Mouse (Mus musculus): ENCODE results near the gene Kcnh4. TPM values are rescaled to one million over a fixed set of nuclear protein-coding genes. Genes with fewer than 3 reads are reported as not detected.

The Kcnh4 gene
- total and polyA plus RNA-seq, 3 experiments: not detected

- Histone ChIP-seq H3K27me3 (ENCODE audit: insufficient read depth, low read length) (no peaks in the 10 kb centered on the region), H3K36me3 (replicated peaks) (peaks cover 81% of the 10 kb centered on the region), H3K9me3 (replicated peaks) (no peaks in the 10 kb centered on the region), H3K4me1 (ENCODE audit: insufficient read depth, low read depth, low read length) (peaks cover 67% of the 10 kb centered on the region), H3K4me3 (ENCODE audit: low read depth, low read length) (peak within 1 kb of the TSS; percentile 92)
- ATAC-seq (ENCODE audit: extremely low read depth, insufficient number of reproducible peaks, low FRiP score, poor library complexity, severe bottlenecking) (no peak), DNase-seq (ENCODE audit: low spot score) (peak; percentile 91)
- TF ChIP-seq TAL1 (conservative IDR thresholded peaks at IDR 0.05; ENCODE audit: low read depth, low read length) (no peak), CTCF (IDR thresholded peaks at IDR 0.05; ENCODE audit: low read depth, low read length) (no peak), GATA2 (IDR thresholded peaks at IDR 0.05; ENCODE audit: borderline replicate concordance, low read depth, low read length) (no peak), GATA1 (IDR thresholded peaks at IDR 0.05; ENCODE audit: borderline replicate concordance, low read length) (no peak), POLR2AphosphoS5 (IDR thresholded peaks at IDR 0.05; ENCODE audit: insufficient replicate concordance, low read depth, low read length) (no peak)
Measured at GRCm38 (mm10) chr11:100711783-100712615, 47.7 kb downstream of the Kcnh4 start, which contains the start of gene Kat2a. Gene Kat2a (minus strand): TSS chr11:100712465.

GRCm38 (mm10) chr11:100710977-100711376 is 48.8 kb downstream of the Kcnh4 start:
- Histone ChIP-seq H3K9me3 (replicated peaks) (no peaks in the 10 kb centered on the region), H3K27me3 (ENCODE audit: insufficient read depth, low read length) (no peaks in the 10 kb centered on the region), H3K36me3 (replicated peaks) (peaks cover 81% of the 10 kb centered on the region), H3K4me3 (ENCODE audit: low read depth, low read length) (peak overlapping the region; percentile 92; the same call in 1 of the 2 replicates), H3K4me1 (ENCODE audit: insufficient read depth, low read depth, low read length) (peaks cover 58% of the 10 kb centered on the region)
- TF ChIP-seq GATA1 (IDR thresholded peaks at IDR 0.05; ENCODE audit: borderline replicate concordance, low read length): no peak
- no peak for TF ChIP-seq TAL1 (conservative IDR thresholded peaks at IDR 0.05; ENCODE audit: low read depth, low read length)
- ATAC-seq (ENCODE audit: extremely low read depth, insufficient number of reproducible peaks, low FRiP score, poor library complexity, severe bottlenecking) (no peak), DNase-seq (ENCODE audit: low spot score) (no peak)

DNA sequence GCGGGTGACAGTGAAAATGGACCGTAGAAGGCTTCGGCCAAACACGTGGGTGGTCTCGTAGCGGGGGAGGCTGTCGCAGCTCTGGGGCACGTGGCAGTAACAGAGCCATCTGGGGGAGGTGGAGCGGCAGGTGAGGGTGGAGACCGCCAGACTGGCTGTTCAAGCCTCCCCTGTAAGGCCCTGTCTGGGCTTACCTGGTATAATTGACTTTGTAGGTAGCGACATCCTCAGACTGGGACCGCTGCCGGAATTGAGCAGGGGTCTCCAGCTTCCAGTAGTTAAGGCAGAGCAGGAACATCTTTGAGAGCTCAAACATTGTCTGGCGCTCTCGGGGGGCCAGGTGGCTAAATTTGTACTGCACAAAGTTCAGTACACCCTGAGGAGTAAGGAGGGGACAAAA is 49.2 kb downstream of the Kcnh4 start:
- DNase-seq (ENCODE audit: low spot score) (no peak), ATAC-seq (ENCODE audit: extremely low read depth, insufficient number of reproducible peaks, low FRiP score, poor library complexity, severe bottlenecking) (no peak)
- Histone ChIP-seq H3K4me1 (ENCODE audit: insufficient read depth, low read depth, low read length) (peaks cover 56% of the 10 kb centered on the region), H3K4me3 (ENCODE audit: low read depth, low read length) (no peak overlapping the region), H3K27me3 (ENCODE audit: insufficient read depth, low read length) (no peaks in the 10 kb centered on the region), H3K9me3 (replicated peaks) (no peaks in the 10 kb centered on the region), H3K36me3 (replicated peaks) (peaks cover 81% of the 10 kb centered on the region)
- TF ChIP-seq TAL1 (conservative IDR thresholded peaks at IDR 0.05; ENCODE audit: low read depth, low read length) (no peak), GATA1 (IDR thresholded peaks at IDR 0.05; ENCODE audit: borderline replicate concordance, low read length) (no peak), POLR2AphosphoS5 (IDR thresholded peaks at IDR 0.05; ENCODE audit: insufficient replicate concordance, low read depth, low read length) (no peak), GATA2 (IDR thresholded peaks at IDR 0.05; ENCODE audit: borderline replicate concordance, low read depth, low read length) (no peak), CTCF (IDR thresholded peaks at IDR 0.05; ENCODE audit: low read depth, low read length) (no peak)

DNA sequence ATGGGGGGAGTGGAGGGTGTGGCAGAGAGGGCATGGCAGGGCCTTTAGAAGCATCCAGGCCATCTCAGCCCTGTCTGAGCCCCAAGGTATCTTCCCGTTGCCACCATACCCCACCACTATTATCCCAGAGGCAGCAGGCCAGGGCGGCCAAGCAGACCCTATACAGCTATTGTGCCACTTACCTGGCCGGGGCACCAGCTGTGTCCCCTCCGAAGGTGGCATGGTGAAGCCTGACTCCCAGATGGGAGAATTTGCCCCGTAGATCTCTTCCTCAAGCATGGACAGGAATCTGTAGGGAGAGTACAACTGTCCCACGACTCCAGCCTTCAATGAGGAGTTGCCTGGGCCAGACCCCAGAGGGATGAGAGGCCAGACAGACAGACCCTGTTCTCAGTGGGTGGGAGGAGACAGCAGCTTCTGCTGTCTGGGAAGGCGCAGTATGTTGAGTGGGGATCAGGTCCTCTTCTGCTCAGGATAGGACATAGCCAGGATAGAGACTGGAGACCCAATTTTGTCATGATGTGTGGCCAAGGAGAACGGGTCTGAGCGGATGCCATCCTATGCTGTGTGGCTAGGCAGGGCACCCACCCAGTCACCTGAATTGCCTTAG is 50.4 kb downstream of the Kcnh4 start:
- ATAC-seq (ENCODE audit: extremely low read depth, insufficient number of reproducible peaks, low FRiP score, poor library complexity, severe bottlenecking) (no peak), DNase-seq (ENCODE audit: low spot score) (no peak)
- H3K9me3 ChIP-seq (replicated peaks): no peaks in the 10 kb centered on the region
- H3K4me3 ChIP-seq (ENCODE audit: low read depth, low read length): no peak overlapping the region
- TF ChIP-seq POLR2AphosphoS5 (IDR thresholded peaks at IDR 0.05; ENCODE audit: insufficient replicate concordance, low read depth, low read length): no peak
- TF ChIP-seq GATA2 (IDR thresholded peaks at IDR 0.05; ENCODE audit: borderline replicate concordance, low read depth, low read length): no peak
- TF ChIP-seq GATA1 (IDR thresholded peaks at IDR 0.05; ENCODE audit: borderline replicate concordance, low read length): no peak
- no peak for TF ChIP-seq CTCF (IDR thresholded peaks at IDR 0.05; ENCODE audit: low read depth, low read length)
- TF ChIP-seq TAL1 (conservative IDR thresholded peaks at IDR 0.05; ENCODE audit: low read depth, low read length): no peak
- peaks cover 81% of the 10 kb centered on the region for H3K36me3 ChIP-seq (replicated peaks)
- no peaks in the 10 kb centered on the region; the same call in 1 of the 2 replicates for H3K27me3 ChIP-seq (ENCODE audit: insufficient read depth, low read length)
- H3K4me1 ChIP-seq (ENCODE audit: insufficient read depth, low read depth, low read length): peaks cover 49% of the 10 kb centered on the region

DNA sequence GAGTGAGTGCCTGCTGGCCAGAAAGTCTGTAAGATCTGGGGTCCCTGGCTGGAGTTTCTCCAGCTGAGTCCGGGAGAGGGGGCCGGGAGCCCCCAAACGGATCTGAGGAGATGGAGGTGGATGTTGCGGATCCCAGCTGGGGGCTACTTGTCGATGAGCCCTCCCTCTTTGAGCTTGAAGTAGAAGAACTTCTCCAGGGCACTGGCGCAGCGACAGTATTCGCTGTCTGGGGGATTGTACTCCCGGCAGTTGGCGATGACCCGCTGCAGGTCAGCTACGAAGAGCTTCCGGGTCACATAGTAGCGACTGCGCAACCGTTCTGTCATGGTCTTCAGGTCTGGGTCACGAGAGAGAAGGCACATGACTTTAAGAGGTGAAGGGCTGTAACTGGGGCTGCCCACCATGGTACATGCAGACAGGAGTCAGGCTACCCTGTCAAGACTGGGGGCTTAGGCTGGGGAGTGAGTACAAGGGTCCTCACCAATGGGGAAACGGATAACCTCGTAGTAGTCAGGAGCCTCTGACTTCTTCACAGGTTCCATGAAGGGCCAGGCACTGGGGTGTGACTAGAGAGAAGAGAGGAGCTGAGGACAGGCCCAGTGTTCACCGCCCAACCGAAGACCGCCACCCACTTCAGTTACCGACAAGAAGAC is 54.5 kb downstream of the Kcnh4 start:
- Histone ChIP-seq H3K4me1 (ENCODE audit: insufficient read depth, low read depth, low read length) (peaks cover 49% of the 10 kb centered on the region), H3K4me3 (ENCODE audit: low read depth, low read length) (no peak overlapping the region), H3K27me3 (ENCODE audit: insufficient read depth, low read length) (no peaks in the 10 kb centered on the region; the same call in 1 of the 2 replicates), H3K36me3 (replicated peaks) (peaks cover 84% of the 10 kb centered on the region), H3K9me3 (replicated peaks) (no peaks in the 10 kb centered on the region)
- no peak for ATAC-seq (ENCODE audit: extremely low read depth, insufficient number of reproducible peaks, low FRiP score, poor library complexity, severe bottlenecking)
- TF ChIP-seq POLR2AphosphoS5 (IDR thresholded peaks at IDR 0.05; ENCODE audit: insufficient replicate concordance, low read depth, low read length) (no peak), GATA2 (IDR thresholded peaks at IDR 0.05; ENCODE audit: borderline replicate concordance, low read depth, low read length) (no peak)
- no peak for DNase-seq (ENCODE audit: low spot score)

DNA sequence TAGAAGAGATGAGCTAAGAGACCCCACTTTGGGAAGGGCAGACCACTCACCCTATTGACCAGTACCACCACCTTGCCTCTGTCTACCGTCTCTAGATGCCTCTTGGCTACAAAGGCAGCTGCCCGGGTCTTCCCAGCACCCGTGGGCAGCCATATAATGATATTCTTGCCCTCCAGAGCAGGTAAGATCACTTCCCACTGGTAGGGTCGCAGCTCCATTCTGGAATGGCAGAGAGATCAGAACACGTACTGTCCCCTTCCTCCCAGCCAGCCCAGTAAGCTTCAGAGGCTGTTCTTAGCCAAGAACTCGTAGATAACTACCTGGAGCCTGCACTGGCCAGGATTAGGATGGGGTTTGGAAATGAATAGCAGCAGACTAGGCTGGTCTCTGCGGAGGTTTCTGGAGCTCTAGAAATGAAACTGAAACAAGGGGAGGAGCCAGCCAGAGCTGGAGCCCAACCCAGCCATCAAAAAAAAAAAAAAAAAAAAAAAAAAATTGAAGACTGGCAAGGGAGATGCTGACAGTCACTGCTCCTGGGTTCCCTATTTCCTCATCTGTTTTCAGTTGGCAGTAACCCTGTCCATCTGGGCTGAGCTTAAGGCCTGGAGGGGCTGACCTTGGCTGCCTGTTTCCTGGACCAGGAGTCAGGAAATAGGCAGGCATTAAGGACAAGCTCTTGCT is 55.8 kb downstream of the Kcnh4 start, which contains the start of gene Dhx58:
Dhx58 (minus strand) TSS at position 421 of the 681 bp plus-strand sequence.
- DNase-seq (ENCODE audit: low spot score) (peak; percentile 23), ATAC-seq (ENCODE audit: extremely low read depth, insufficient number of reproducible peaks, low FRiP score, poor library complexity, severe bottlenecking) (peak; percentile 22; the same call in 1 of the 2 replicates)
- Histone ChIP-seq H3K36me3 (replicated peaks) (peaks cover 77% of the 10 kb centered on the region), H3K4me3 (ENCODE audit: low read depth, low read length) (peak within 1 kb of the TSS; percentile 29; the same call in 1 of the 2 replicates), H3K9me3 (replicated peaks) (no peaks in the 10 kb centered on the region), H3K27me3 (ENCODE audit: insufficient read depth, low read length) (no peaks in the 10 kb centered on the region; the same call in 1 of the 2 replicates), H3K4me1 (ENCODE audit: insufficient read depth, low read depth, low read length) (peaks cover 48% of the 10 kb centered on the region)
- TF ChIP-seq GATA1 (IDR thresholded peaks at IDR 0.05; ENCODE audit: borderline replicate concordance, low read length) (no peak), CTCF (IDR thresholded peaks at IDR 0.05; ENCODE audit: low read depth, low read length) (no peak), TAL1 (conservative IDR thresholded peaks at IDR 0.05; ENCODE audit: low read depth, low read length) (no peak), POLR2AphosphoS5 (IDR thresholded peaks at IDR 0.05; ENCODE audit: insufficient replicate concordance, low read depth, low read length) (no peak), GATA2 (IDR thresholded peaks at IDR 0.05; ENCODE audit: borderline replicate concordance, low read depth, low read length) (no peak)

Data from G1E (cell line).